Mouse (Mus musculus) T-helper 17 cell (primary cell): ENCODE results near the gene Gm17535.
"Not testable (repeated sequence)": the region's sequence is repeated elsewhere in the genome, so short reads cannot be mapped to it uniquely, and the experiment has no call there.

ENCODE experiments used
- in situ Hi-C, 2 experiments: fragments of 300-600 bp; cut with MboI, MseI; formaldehyde crosslinking; loops; 1 replicate in 1 of 2; 2 replicates in 1 of 2; pipeline ENCODE4 v1.15.1; 2025; ENCODE audit warnings: high pct_unique_total_duplicates in 2 of 2

Gene Gm17535

DNA sequence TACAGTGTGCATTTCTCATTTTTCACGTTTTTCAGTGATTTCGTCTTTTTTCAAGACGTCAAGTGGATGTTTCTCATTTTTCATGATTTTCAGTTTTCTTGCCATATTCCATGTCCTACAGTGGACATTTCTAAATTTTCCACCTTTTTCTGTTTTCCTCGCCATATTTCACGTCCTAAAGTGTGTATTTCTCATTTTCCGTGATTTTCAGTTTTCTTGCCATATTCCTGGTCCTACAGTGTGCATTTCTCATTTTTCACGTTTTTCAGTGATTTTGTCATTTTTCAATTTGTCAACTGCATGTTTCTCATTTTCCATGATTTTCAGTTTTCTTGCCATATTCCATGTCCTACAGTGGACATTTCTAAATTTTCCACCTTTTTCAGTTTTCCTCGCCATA lies at the start of gene Gm17535:
TSS of gene Gm17535 (plus strand) at position 301 of the 400 bp plus-strand sequence.
- in situ Hi-C loops: not testable (repeated sequence)

DNA sequence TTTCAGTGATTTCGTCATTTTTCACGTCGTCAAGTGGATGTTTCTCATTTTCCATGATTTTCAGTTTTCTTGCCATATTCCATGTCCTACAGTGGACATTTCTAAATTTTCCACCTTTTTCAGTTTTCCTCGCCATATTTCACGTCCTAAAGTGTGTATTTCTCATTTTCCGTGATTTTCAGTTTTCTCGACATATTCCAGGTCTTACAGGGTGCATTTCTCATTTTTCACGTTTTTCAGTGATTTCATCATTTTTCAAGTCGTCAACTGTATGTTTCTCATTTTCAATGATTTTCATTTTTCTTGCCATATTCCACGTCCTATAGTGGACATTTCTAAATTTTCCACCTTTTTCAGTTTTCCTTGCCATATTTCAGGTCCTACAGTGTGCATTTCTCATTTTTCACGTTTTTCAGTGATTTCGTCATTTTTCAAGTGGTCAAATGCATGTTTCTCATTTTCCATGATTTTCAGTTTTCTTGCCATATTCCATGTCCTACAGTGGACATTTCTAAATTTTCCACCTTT lies 33.9 kb upstream of the Gm17535 start, which contains the start of gene Gm10722:
TSS of gene Gm10722 (plus strand) at position 478 of the 528 bp plus-strand sequence.
- in situ Hi-C loops: not testable (repeated sequence)

DNA sequence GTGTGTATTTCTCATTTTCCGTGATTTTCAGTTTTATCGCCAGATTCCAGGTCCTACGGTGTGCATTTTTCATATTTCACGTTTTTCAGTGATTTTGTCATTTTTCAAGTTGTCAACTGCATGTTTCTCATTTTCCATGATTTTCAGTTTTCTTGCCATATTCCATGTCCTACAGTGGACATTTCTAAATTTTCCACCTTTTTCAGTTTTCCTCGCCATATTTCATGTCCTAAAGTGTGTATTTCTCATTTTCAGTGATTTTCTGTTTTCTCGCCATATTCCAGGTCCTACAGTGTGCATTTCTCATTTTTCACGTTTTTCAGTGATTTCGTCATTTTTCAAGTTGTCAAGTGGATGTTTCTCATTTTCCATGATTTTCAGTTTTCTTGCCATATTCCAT lies 33.4 kb upstream of the Gm17535 start:
- in situ Hi-C loops: not testable (repeated sequence)

- in situ Hi-C loops: not testable (repeated sequence)
Measured at GRCm38 (mm10) chr9:3001948-3002659, 32.3 kb upstream of the Gm17535 start.

- in situ Hi-C loops: not testable (repeated sequence)
Measured at GRCm38 (mm10) chr9:3002794-3003396, 31.5 kb upstream of the Gm17535 start, which contains the start of gene Gm11168. Gm11168 (plus strand) TSS chr9:3003346.

DNA sequence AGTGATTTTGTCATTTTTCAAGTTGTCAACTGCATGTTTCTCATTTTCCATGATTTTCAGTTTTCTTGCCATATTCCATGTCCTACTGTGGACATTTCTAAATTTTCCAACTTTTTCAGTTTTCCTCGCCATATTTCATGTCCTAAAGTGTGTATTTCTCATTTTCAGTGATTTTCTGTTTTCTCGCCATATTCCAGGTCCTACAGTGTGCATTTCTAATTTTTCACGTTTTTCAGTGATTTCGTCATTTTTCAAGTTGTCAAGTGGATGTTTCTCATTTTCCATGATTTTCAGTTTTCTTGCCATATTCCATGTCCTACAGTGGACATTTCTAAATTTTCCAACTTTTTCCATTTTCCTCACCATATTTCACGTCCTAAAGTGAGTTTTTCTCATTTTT lies 28.2 kb upstream of the Gm17535 start:
- in situ Hi-C loops: not testable (repeated sequence)

DNA sequence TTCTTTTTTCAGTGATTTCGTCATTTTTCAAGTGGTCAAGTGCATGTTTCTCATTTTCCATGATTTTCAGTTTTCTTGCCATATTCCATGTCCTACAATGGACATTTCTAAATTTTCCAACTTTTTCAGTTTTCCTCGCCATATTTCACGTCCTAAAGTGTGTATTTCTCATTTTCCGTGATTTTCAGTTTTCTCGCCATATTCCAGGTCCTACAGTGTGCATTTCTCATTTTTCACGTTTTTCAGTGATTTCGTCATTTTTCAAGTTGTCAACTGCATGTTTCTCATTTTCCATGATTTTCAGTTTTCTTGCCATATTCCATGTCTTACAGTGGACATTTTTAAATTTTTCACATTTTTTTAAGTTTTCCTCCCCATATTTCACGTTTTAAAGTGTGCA lies 27.8 kb upstream of the Gm17535 start:
- in situ Hi-C loops: not testable (repeated sequence)

- in situ Hi-C loops: not testable (repeated sequence)
Measured at GRCm38 (mm10) chr9:3007272-3007671, 27.1 kb upstream of the Gm17535 start.

DNA sequence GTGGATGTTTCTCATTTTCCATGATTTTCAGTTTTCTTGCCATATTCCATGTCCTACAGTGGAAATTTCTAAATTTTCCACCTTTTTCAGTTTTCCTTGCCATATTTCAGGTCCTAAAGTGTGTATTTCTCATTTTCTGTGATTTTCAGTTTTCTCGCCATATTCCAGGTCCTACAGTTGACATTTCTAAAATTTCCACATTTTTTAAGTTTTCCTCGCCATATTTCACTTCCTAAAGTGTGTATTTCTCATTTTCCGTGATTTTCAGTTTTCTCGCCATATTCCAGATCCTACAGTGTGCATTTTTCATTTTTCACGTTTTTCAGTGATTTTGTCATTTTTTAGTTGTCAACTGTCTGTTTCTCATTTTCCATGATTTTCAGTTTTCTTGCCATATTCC lies 25.1 kb upstream of the Gm17535 start:
- in situ Hi-C loops: not testable (repeated sequence)

- in situ Hi-C loops: not testable (repeated sequence)
Measured at GRCm38 (mm10) chr9:3012054-3012621, 22.3 kb upstream of the Gm17535 start.

- in situ Hi-C loops: not testable (repeated sequence)
Measured at GRCm38 (mm10) chr9:3012733-3013279, 21.6 kb upstream of the Gm17535 start, which contains the start of gene Gm10721. Gm10721 (plus strand) TSS chr9:3013140.

GRCm38 (mm10) chr9:3015354-3015753 lies 19.0 kb upstream of the Gm17535 start, which contains the start of gene Gm10720:
Gm10720 (plus strand) TSS chr9:3015654.
- in situ Hi-C loops: not testable (repeated sequence)

DNA sequence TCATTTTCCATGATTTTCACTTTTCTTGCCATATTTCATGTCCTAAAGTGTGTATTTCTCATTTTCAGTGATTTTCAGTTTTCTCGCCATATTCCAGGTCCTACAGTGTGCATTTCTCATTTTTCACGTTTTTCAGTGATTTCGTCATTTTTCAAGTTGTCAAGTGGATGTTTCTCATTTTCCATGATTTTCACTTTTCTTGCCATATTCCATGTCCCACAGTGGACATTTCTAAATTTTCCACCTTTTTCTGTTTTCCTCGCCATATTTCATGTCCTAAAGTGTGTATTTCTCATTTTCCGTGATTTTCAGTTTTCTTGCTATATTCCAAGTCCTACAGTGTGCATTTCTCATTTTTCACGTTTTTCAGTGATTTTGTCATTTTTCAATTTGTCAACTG lies 18.5 kb upstream of the Gm17535 start:
- in situ Hi-C loops: not testable (repeated sequence)

- in situ Hi-C loops: not testable (repeated sequence)
Measured at GRCm38 (mm10) chr9:3017108-3017507, 17.3 kb upstream of the Gm17535 start, which contains the start of gene Gm10719. Gm10719 (plus strand) TSS chr9:3017408.

- in situ Hi-C loops: not testable (repeated sequence)
Measured at GRCm38 (mm10) chr9:3018944-3019343, 15.5 kb upstream of the Gm17535 start.

DNA sequence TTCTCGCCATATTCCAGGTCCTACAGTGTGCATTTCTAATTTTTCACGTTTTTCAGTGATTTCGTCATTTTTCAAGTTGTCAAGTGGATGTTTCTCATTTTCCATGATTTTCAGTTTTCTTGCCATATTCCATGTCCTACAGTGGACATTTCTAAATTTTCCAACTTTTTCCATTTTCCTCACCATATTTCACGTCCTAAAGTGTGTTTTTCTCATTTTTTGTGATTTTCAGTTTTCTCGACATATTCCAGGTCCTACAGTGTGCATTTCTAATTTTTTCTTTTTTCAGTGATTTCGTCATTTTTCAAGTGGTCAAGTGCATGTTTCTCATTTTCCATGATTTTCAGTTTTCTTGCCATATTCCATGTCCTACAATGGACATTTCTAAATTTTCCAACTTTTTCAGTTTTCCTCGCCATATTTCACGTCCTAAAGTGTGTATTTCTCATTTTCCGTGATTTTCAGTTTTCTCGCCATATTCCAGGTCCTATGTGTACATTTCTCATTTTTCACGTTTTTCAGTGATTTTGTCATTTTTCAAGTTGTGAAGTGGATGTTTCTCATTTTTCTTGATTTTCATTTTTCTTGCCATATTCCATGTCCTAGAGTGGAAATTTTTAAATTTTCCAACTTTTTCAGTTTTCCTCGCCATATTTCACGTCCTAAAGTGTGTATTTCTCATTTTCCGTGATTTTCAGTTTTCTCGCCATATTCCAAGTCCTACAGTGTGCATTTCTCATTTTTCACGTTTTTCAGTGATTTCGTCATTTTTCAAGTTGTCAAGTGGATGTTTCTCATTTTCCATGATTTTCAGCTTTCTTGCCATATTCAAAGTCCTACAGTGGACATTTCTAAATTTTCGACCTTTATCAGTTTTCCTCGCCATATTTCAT lies 14.3 kb upstream of the Gm17535 start:
- in situ Hi-C loops: not testable (repeated sequence)

- in situ Hi-C loops: not testable (repeated sequence)
Measured at GRCm38 (mm10) chr9:3022316-3023008, 11.9 kb upstream of the Gm17535 start.

DNA sequence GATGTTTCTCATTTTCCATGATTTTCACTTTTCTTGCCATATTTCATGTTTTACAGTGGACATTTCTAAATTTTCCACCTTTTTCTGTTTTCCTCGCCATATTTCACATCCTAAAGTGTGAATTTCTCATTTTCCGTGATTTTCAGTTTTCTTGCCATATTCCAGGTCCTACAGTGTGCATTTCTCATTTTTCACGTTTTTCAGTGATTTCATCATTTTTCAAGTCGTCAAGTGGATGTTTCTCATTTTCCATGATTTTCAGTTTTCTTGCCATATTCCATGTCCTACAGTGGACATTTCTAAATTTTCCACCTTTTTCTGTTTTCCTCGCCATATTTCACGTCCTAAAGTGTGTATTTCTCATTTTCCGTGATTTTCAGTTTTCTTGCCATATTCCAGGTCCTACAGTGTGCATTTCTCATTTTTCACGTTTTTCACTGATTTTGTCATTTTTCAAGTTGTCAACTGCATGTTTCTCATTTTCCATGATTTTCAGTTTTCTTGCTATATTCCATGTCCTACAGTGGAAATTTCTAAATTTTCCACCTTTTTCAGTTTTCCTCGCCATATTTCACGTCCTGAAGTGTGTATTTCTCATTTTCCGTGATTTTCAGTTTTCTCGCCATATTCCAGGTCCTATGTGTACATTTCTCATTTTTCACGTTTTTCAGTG lies 11.0 kb upstream of the Gm17535 start, which contains the start of gene Gm10718:
TSS of gene Gm10718 (plus strand) at position 236 of the 673 bp plus-strand sequence.
- in situ Hi-C loops: not testable (repeated sequence)

DNA sequence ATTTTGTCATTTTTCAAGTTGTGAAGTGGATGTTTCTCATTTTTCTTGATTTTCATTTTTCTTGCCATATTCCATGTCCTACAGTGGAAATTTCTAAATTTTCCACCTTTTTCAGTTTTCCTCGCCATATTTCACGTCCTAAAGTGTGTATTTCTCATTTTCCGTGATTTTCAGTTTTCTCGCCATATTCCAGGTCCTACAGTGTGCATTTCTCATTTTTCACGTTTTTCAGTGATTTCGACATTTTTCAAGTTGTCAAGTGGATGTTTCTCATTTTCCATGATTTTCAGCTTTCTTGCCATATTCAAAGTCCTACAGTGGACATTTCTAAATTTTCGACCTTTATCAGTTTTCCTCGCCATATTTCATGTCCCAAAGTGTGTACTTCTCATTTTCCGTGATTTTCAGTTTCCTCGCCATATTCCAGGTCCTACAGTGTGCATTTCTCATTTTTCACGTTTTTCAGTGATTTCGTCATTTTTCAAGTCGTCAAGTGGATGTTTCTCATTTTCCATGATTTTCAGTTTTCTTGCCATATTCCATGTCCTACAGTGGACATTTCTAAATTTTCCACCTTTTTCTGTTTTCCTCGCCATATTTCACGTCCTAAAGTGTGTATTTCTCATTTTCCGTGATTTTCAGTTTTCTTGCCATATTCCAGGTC lies 10.3 kb upstream of the Gm17535 start:
- in situ Hi-C loops: not testable (repeated sequence)
